In genomic region chr9:32010953-32011770, GRCm38 (mm10) we compare ENCODE assay signal across 12 mouse cellular contexts.
DNase-seq lines count a peak whose midpoint lies in the region; ATAC-seq lines count a peak whose summit lies in the region.
"Had no signal": no experiment of that assay in that cellular context is flagged by ENCODE, and none has a peak within 500 bp of the region (broad histone marks: within the 10 kb centered on the region; RNA-seq: fewer than 3 reads in every experiment).

No protein-coding gene starts in this region.

- peak; percentile 63; the same call in 1 of the 2 replicates for ATAC-seq in hindbrain, embryonic 16.5 days
- ATAC-seq: midbrain, embryonic 15.5 days had no signal

- DNase-seq in hindbrain, embryonic 10.5 days (ENCODE audit: low spot score): no peak
- DNase-seq in kidney, adult 8-10 months: peak; percentile 69 to 82
- DNase-seq in lung, postnatal 25 days (ENCODE audit: low spot score): peak; percentile 18
- DNase-seq in testis, postnatal 14 days (ENCODE audit: low spot score): no peak
- no peak for DNase-seq in thymus, postnatal 4 days
- DNase-seq in thymus, adult 18-20 months: no peak
- DNase-seq: heart, postnatal 14 days; thymus, postnatal 14 days had no signal

- no peaks in the 10 kb centered on the region for H3K36me3 ChIP-seq in hindbrain, embryonic 16.5 days (ENCODE audit: control insufficient read depth, insufficient read depth, low read length)
- H3K36me3 ChIP-seq in hindbrain, embryonic 10.5 days: no peaks in the 10 kb centered on the region
- H3K36me3 ChIP-seq: midbrain, embryonic 15.5 days had no signal

- no peak overlapping the region for H3K9ac ChIP-seq in hindbrain, embryonic 16.5 days (ENCODE audit: low read depth, low read length)
- H3K9ac ChIP-seq: midbrain, embryonic 15.5 days had no signal

- H3K27me3 ChIP-seq in hindbrain, embryonic 16.5 days (replicated peaks; ENCODE audit: control insufficient read depth, insufficient read depth, low read length): no peaks in the 10 kb centered on the region
- H3K27me3 ChIP-seq in hindbrain, embryonic 10.5 days (ENCODE audit: insufficient read depth, poor library complexity, severe bottlenecking): no peaks in the 10 kb centered on the region
- H3K27me3 ChIP-seq: midbrain, embryonic 15.5 days had no signal

- H3K27ac ChIP-seq in hindbrain, embryonic 16.5 days (ENCODE audit: low read depth, low read length): no peak overlapping the region
- H3K27ac ChIP-seq in hindbrain, embryonic 10.5 days: no peak overlapping the region
- H3K27ac ChIP-seq in brown adipose tissue, adult 24 weeks (replicated peaks; ENCODE audit: low read depth, low read length): peak overlapping the region; percentile 61
- H3K27ac ChIP-seq: left cerebral cortex, adult 2 months; midbrain, embryonic 15.5 days had no signal

- no peaks in the 10 kb centered on the region for H3K9me3 ChIP-seq in hindbrain, embryonic 16.5 days (ENCODE audit: control insufficient read depth, low read length)
- H3K9me3 ChIP-seq in hindbrain, embryonic 10.5 days: no peaks in the 10 kb centered on the region
- H3K9me3 ChIP-seq: midbrain, embryonic 15.5 days had no signal

- no peak overlapping the region for H3K4me2 ChIP-seq in hindbrain, embryonic 16.5 days (ENCODE audit: low read length)
- H3K4me2 ChIP-seq: midbrain, embryonic 15.5 days had no signal

- no peak overlapping the region for H3K4me3 ChIP-seq in hindbrain, embryonic 16.5 days (ENCODE audit: low read length)
- H3K4me3 ChIP-seq in hindbrain, embryonic 10.5 days: no peak overlapping the region
- no peak overlapping the region for H3K4me3 ChIP-seq in brown adipose tissue, adult 24 weeks (ENCODE audit: insufficient read depth, low read depth, low read length)
- H3K4me3 ChIP-seq: left cerebral cortex, adult 2 months; midbrain, embryonic 15.5 days had no signal

- 52% methylated on average over 11 of the region's 11 CpGs for WGBS in hindbrain, embryonic 16.5 days
- WGBS in hindbrain, embryonic 10.5 days: 56% methylated on average over 11 of the region's 11 CpGs

- no peaks in the 10 kb centered on the region for H3K4me1 ChIP-seq in hindbrain, embryonic 16.5 days (ENCODE audit: control insufficient read depth, insufficient read depth, low read depth, low read length)
- peaks cover 13% of the 10 kb centered on the region; the same call in 1 of the 2 replicates for H3K4me1 ChIP-seq in hindbrain, embryonic 10.5 days (replicated peaks)
- peaks cover 6% of the 10 kb centered on the region for H3K4me1 ChIP-seq in brown adipose tissue, adult 24 weeks (ENCODE audit: control insufficient read depth, insufficient read depth, insufficient read length, low read length)

Comparison
In these comparisons a context has a peak if more than half of its experiments do, and no peak if none do; other contexts are left out.
1. DNase-seq: peak in kidney, adult 8-10 months (2 of 2) and lung, postnatal 25 days (single experiment); none in hindbrain, embryonic 10.5 days (single experiment), testis, postnatal 14 days (single experiment), thymus, postnatal 4 days (single experiment) and thymus, adult 18-20 months (0 of 2).